Mouse (Mus musculus) CD8-positive naive resting alpha-beta T cell, adult 2 months (primary cell): ENCODE results near the gene Dock1.

Experiments used
- DNase-seq, 2 experiments: peaks; one replicate each; pipeline ENCODE4 v3.0.0; 2022; ENCODE audit warnings: low read depth in 2 of 2, low spot score in 2 of 2

Dock1 gene

GRCm38 (mm10) chr7:134945925-134946716, 275.7 kb downstream of the Dock1 start:
- no peak for DNase-seq

DNA sequence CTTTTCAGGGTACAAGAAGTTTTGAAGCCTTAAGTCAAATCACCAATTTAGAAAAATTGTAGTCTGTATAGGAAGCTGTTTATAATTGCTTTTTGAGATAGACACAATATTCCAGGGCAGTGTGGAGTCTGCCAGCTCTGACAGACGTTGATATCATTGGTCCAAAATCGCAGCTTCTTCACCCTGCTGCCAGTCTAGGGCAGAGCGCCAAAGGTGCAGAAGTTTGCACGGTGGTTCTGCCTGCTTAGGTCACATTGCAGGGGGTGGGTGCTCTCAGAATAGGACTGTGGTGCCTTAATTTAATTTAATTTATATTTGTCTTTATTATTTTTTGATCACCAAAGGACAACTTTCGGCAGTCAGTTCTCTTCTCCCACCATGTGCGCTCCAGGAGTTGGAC, 288.6 kb downstream of the Dock1 start:
- no peak for DNase-seq

GRCm38 (mm10) chr7:134960871-134961270, 290.4 kb downstream of the Dock1 start:
- no peak for DNase-seq

GRCm38 (mm10) chr7:134961608-134962007, 291.2 kb downstream of the Dock1 start:
- no peak for DNase-seq

- DNase-seq = no peak
These were observed 319.8 kb downstream of the Dock1 start for GRCm38 (mm10) chr7:134990244-134990643.

- DNase-seq = no peak
These were observed 320.5 kb downstream of the Dock1 start for GRCm38 (mm10) chr7:134990911-134991310.

GRCm38 (mm10) chr7:134994983-134995382, 324.5 kb downstream of the Dock1 start:
- no peak for DNase-seq

DNA sequence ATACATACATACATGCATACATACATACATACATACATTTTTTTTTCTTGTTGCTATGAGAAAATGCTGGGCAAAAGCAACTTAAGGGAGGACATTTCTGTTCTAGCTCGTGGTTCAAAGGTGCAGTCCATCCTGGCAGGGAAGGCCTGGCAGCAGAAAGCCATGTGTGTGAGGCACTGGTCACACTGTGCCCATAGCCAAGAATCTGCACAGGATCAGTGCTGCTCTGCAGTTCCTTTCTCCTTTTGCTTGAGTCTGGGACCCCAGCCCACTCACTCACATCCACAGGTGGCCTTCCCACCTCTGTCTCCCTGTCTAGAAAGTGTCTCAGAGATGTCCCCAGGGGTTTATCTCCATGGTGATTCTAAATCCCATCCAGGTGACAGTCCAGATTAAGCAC, 331.8 kb downstream of the Dock1 start:
- no peak for DNase-seq

GRCm38 (mm10) chr7:135002891-135003290, 332.4 kb downstream of the Dock1 start:
- DNase-seq = no peak

GRCm38 (mm10) chr7:135005964-135006560, 335.6 kb downstream of the Dock1 start:
- no peak for DNase-seq

DNA sequence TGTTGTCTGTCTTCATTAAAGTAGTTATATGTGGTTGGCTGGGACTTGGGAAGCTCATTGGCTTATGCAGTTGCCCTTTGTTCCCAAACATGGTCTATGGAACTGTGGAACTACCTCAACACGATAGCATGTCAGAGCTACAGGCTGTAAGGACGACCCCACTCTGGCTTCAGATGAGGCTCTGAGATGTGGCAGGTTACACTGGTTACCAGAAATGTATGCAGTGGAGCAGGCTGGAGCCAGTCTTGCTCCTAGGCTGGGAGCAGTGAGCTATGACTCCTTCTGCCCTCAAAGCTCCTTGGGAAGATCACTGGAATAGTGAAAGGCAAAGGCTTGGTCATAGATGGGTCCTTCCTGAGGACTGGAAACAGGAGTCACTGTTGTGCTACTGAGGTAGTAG, 337.6 kb downstream of the Dock1 start:
- DNase-seq = no peak

GRCm38 (mm10) chr7:135010997-135011396, 340.5 kb downstream of the Dock1 start:
- no peak for DNase-seq

DNA sequence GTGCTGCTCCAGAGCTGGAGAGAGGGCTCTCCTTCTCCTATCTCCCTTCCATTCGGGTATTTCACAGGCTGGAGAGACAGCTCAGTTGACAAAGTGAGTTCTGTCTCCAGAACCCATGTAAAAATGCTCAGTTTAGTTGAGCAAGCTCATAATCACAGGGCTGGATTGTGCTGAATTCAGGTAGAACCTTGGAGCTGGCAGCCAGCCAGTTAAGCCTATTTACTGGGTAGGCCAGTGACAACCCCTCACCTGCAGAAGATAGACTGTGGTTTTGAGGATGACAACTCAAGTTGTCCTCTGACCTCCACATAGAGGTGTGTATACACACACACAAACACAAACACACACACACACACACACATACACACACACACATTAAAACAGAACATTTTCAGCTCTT, 347.1 kb downstream of the Dock1 start:
- no peak for DNase-seq

DNA sequence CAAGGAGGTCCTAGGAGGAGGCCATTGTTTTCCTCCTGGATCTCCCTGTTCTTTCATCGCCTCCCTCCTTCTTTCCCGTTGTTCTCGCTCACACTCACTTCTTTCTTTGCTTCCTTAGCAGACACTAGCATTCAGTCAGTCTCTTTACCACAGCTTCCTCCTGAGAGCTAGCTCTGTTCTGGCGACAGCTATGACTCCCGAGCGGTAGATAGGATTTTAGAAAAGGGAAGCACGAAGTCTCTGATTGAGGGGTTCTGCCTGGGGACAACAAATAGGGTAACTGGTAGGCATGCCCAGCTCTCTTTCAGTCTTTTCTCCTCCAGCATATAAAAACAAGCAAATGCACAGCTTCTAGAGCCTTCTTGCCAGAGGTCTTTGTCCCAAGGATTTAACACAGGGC, 350.3 kb downstream of the Dock1 start:
- DNase-seq = no peak

DNA sequence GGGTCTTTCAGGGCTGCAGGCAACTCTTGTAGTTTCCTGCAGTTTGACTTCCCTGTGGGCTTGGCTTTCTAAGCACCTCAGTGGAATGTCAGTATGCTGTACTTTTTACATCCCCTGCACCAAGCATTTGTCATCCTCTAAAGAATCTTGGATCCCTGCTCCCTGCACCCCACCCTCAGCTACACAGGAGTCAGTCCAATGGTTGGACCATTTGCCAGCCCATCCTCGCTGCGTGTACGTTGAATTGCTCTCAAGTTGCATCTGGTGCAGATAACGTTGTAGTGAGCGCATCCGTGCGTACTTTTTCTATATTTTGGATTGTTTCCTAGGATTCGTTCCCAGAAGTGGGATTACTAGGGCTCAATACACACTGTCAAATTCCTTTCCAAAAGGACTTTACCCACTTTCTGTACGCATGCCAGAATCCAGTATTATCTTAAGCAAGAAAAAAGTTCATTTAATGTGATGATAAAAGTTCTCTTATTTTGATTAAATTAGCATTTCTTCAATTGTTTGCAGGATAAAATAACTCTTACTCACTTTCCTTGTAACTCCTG, 351.2 kb downstream of the Dock1 start:
- DNase-seq = no peak

- no peak for DNase-seq
These were observed 354.1 kb downstream of the Dock1 start for GRCm38 (mm10) chr7:135024531-135024930.

- DNase-seq = no peak
These were observed 358.3 kb downstream of the Dock1 start for GRCm38 (mm10) chr7:135028716-135029115.

DNA sequence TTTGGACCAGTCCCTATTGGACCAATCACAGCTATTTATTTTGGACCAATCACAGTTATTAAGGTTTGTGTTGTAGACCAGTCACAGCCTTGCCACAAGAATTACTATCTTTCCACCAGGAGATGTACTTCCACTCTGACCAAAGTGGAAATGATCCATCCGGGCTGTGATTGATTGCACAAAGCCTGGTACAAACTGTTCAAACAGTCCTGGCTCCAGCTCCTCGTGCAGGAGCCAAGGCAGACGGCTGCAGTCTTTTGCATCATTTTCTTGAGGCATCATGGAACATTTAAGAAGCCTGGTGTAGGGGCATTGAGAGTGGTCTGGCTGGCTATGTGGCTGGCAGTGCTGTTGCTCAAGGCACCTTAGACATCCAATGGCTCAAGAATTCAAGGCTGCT, 358.7 kb downstream of the Dock1 start:
- DNase-seq = no peak

- DNase-seq = no peak
These were observed 361.0 kb downstream of the Dock1 start for GRCm38 (mm10) chr7:135031466-135031865.

- DNase-seq = no peak
These were observed 364.4 kb downstream of the Dock1 start for GRCm38 (mm10) chr7:135034811-135035210.

DNA sequence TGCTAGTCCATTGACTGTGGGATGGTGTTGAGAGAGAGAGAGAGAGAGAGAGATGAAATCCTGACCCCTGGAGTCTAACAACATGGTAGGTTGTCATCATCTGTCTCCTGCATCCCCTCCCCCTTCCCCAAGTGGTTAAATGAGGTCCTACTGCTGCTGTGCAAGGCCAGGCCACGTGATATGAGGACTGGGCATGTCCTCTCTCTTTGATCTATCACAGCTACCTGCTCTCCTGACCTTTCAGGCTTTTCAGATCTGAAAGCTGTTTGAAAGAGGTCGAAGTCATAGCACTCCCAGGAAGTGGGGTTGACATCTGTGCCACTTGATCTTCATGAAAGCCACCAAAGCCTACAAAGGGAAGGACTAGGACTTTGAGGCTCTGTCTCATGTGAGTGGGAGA, 365.2 kb downstream of the Dock1 start:
- DNase-seq = no peak

GRCm38 (mm10) chr7:135038930-135039329, 368.5 kb downstream of the Dock1 start:
- no peak for DNase-seq
